Mouse (Mus musculus) erythroblast, embryonic 14.5 days (primary cell): ENCODE data around the gene Cldn24.

Experiments used
- GATA1 ChIP-seq: IDR thresholded peaks from 2 replicates; pipeline ENCODE4 v1.6.1; 2012; ENCODE audit warnings: low read length, inconsistent platforms, mixed read lengths
- TAL1 ChIP-seq: IDR thresholded peaks from 3 replicates; pipeline ENCODE4 v1.6.1; 2012; ENCODE audit warnings: low read length, inconsistent platforms, mixed read lengths

DNA sequence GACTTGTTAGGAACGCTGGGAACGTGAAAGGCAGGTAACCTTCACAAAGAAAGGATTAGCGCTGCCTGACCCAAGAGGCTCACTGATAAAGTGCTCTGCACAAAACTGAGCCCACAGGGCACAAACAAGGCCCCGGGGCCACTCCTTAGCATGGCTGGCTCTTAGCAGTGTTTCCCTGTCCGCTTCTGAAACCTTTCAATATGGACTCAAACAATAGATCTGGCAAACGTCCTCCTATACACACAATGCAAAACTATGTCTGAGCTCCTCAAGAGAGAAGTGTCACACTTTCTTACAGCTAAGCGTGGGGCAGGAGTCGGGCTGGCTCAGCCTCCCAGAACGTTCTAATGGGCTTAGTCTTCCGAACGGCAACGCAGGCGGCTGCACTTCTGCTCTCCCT lies 2.2 kb downstream of the Cldn24 start, which contains the start of gene Cldn22:
- TF ChIP-seq GATA1 (no peak), TAL1 (no peak)
